Mouse (Mus musculus): Measurements from ENCODE around the gene Cfap221. TPM values are rescaled to one million over a fixed set of nuclear protein-coding genes. Genes with fewer than 3 reads are reported as not detected.

Cfap221 gene
- total RNA-seq, 2 experiments from 2014 or later: 0.38 to 0.94 TPM

GRCm38 (mm10) chr1:119907206-119907748 is 89.8 kb downstream of the Cfap221 start:
- no peak for DNase-seq (ENCODE audit: low spot score in 2 of 2)

DNA sequence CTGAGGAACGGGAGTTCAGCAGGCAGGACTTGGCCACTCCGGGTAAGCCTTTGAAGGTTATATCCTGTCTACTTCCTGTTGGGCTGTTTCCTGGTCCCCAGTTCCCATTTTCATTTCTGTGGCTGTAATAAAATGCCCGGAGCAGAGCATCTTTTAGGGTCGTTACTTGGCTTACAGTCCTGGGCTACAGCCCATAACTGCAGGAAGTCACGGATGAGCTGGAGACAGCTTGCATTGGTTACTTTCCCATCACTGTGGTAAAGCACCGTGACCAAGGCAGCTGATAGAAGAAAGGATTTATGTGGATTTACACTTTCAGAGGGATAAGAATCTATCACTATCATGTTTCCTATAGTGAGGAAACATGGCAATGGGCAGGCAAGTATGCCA is 93.8 kb downstream of the Cfap221 start:
- DNase-seq (ENCODE audit: low spot score in 2 of 2): no peak

DNA sequence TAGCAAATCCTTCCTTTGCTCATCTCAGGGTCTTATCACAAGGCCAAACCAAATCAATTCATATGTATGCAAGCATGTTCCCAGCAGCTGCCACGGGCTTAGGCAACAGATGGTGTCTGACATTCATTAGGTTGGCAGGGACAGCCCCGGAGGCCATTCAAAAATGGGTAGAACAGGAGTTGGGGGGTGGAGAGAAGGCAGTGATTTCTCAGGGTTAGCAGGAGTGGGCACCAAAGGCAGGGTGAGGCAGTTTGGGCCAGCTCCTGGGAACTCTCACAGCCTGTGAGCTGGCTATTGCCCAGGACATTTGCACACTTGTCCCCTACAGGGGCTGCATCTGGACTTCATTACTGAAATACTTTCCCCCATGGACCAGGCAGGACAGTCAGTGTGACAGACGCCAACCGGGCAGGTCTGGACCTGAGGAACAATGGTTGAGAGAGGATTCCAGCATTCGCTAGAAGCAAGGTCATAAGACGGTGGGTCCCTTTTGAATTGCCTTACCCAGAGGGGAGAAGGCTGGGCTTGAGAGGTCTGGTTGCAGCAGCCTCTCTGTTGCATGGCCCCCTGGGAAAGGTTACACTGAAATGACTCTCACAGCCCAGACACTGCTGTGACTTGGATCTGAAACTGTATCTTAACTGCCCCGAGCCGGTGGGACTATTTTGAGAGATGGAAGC is 94.3 kb downstream of the Cfap221 start:
- no peak for DNase-seq (ENCODE audit: low spot score in 2 of 2)

- DNase-seq (ENCODE audit: low spot score in 2 of 2): peak; percentile 40 to 61
These were observed 97.6 kb downstream of the Cfap221 start for GRCm38 (mm10) chr1:119899195-119900123.

DNA sequence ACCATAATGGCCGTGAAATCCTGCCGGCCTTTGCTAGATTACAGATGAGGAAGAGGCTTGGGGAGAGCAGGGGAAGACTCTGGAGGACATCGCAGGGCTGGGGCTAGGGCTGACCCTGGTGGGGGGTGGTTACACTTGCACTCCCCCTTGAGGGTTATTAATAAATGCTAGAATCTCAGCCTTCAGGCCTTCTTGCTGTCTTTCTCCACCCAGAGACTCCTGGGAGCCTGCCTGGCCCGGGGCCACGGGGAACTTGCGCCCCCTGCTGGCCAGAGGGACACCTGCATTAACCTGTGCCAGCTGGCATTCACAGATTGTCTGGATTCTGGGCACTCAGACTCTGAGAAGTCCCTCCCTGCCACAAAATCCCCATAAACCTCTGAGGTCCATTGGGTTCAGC is 102.1 kb downstream of the Cfap221 start:
- DNase-seq (ENCODE audit: low spot score in 2 of 2): peak; percentile 28 to 58

- no peak for DNase-seq (ENCODE audit: low spot score in 2 of 2)
These were observed 103.4 kb downstream of the Cfap221 start for GRCm38 (mm10) chr1:119893600-119893999.

- no peak for DNase-seq (ENCODE audit: low spot score in 2 of 2)
These were observed 104.1 kb downstream of the Cfap221 start for GRCm38 (mm10) chr1:119892933-119893332.

DNA sequence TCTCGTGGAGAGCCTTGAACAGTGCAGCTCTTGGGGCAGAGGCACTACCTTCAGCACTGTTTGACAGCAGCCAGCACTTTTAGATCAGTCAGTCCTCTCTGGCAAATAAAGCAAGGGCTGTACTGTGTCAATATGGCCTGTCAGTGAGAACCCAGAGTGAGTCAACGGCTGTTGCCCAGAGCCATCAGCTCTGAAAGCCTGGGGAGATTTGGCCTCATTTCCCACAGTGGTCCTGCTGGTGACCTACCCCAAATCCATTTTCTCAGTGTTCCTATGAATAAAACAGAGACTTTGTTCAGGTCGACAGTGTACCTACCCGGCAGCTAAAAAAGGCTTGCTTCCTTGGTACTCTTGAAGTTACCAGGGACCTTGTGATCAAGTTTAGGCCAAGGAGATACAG is 105.2 kb downstream of the Cfap221 start:
- DNase-seq (ENCODE audit: low spot score in 2 of 2): no peak

DNA sequence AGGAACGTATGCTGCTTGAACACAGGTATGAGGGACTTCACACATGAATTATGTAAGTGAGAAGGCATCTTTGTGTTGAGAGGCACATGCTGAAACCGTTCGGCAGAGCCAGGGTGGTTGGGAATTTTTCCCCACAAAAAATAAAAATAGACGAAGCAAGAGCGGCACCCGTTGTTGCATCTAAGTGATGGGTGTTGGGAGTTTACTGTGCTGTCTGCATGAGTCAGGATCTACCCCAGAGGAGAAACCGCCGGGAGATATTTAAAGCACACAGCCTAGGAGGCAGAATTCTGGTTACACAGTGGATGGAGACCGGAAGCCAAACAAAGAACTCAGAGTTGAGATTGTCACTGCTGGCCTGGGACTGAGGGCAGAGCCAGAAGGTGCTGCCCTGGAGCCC is 105.9 kb downstream of the Cfap221 start:
- peak; percentile 52 to 64 for DNase-seq (ENCODE audit: low spot score in 2 of 2)

- no peak for DNase-seq (ENCODE audit: low spot score in 2 of 2)
These were observed 107.7 kb downstream of the Cfap221 start for GRCm38 (mm10) chr1:119889347-119889746.

GRCm38 (mm10) chr1:119886320-119886719 is 110.7 kb downstream of the Cfap221 start:
- DNase-seq (ENCODE audit: low spot score in 2 of 2): no peak

GRCm38 (mm10) chr1:119884272-119884671 is 112.8 kb downstream of the Cfap221 start:
- DNase-seq (ENCODE audit: low spot score in 2 of 2): peak; percentile 50 to 77

GRCm38 (mm10) chr1:119878909-119879308 is 118.1 kb downstream of the Cfap221 start:
- DNase-seq (ENCODE audit: low spot score in 2 of 2): peak; percentile 66 to 80

DNA sequence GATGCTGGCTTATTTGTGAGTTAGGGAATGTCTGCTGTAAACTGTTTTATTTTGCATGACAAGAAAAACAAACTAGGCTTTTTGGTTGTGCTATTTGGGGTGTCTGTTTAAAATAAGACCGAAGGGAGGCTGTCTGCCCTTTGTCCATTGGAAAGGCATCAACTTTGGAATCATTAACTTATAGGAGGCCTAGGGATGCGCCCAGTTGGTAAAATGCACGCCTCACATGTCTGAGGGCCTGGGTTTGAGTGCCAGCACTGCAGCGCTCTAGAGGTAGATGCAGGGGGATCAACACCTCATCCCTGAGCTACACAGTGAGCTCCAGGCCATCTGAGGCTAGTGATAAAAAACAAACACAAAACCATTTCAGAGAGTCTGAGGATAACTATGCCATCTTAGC is 119.6 kb downstream of the Cfap221 start:
- DNase-seq (ENCODE audit: low spot score in 2 of 2): no peak

Other genes with a start within 250 kb of the Cfap221 start
- gene Ptpn4, start 159.6 kb downstream of the Cfap221 start, total RNA-seq (2021): 10 to 100 TPM; 56.9 to 61.0 TPM
- gene Tmem177, start 84.0 kb downstream of the Cfap221 start, total RNA-seq (2021): 1 to 10 TPM; 7.9 to 8.0 TPM
- 1 to 10 TPM in 1 of 2 experiments, under 1 TPM in 1; 0.81 to 1.0 TPM for gene Sctr, start 9.7 kb upstream of the Cfap221 start, total RNA-seq (2021)
- gene Tmem37, start 76.8 kb upstream of the Cfap221 start, total RNA-seq (2021): 1 to 10 TPM; 1.2 to 1.5 TPM
- gene Dbi, start 123.8 kb upstream of the Cfap221 start, total RNA-seq (2021): 100 to 1,000 TPM; 351 to 386 TPM
- 1 to 10 TPM; 6.7 to 7.8 TPM for gene 3110009E18Rik, start 124.0 kb upstream of the Cfap221 start, total RNA-seq (2021)